Mouse (Mus musculus): Measurements from ENCODE around the gene Fto.

Gene Fto

DNA sequence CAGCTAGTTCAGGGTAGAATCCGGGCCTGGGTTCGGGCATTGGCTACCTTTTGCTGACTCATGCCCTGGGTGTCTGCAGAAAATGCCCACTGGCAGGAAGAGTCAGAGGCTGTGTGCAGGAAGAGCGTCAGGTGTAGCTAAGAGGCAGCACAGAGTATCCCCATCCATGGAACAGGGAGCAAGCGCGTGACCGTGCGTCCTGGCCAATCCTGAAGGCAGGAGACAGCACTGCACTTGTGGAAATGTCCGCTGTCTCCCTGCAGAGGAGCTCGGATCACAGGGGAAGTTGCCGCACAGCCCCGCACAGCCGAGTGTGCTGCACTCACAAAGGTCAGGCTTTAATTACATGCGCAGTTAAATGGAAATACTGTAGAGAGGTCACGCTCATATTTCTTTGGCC is 316.3 kb downstream of the Fto start:
- peak; percentile 26 to 41 for DNase-seq

DNA sequence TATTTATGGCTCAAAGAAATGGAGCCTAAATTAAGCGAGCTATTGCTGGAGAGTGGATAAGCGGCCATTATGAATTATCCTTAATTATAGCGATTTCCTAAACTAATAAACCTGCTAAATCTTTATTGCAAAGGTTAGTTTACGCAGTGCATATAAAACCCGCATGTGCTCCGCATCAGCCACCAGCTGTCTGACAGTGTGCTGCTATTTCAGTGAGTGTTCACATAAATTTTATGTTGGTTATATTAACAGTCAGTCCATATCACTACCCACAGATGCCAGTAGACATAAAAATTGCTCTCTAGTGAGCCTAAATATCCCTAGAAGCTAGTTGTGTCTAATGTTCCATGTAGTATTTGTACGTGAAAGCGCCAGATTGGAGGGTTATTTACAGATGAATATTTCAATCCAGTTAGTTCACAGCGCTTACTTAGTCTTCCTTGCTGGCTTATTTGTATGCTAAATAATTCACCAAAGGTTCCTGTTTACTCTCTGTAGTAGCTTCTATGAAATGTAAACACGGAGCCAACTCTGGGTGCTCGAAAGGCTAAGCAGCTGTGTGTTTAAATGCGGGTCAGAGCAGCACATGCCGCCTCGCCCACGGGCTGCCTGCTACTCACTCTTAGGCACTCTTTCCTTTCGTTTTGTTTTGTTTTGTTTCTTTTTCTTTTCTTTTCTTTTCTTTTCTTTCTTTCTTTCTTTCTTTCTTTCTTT is 317.2 kb downstream of the Fto start:
- no peak for DNase-seq

DNA sequence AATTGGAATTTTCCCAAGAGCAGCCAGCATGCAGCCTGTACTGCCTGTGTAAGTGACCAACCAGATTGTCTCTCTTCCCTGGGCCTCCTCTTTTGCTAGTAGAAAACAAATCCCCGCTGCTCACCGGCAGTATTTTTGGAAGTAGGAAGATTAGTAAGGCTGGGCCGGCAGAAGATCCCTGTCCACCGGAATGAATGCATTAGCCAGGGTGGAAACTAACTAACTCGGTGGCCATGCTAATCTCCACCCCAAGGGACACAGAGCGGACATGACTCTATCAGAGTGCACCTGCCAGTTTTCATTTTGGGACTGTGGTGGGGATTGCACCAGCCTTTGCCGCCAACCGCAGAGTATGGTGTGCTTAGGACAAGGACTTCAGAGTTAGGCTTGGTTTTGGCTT is 319.1 kb downstream of the Fto start:
- no peak for DNase-seq

DNA sequence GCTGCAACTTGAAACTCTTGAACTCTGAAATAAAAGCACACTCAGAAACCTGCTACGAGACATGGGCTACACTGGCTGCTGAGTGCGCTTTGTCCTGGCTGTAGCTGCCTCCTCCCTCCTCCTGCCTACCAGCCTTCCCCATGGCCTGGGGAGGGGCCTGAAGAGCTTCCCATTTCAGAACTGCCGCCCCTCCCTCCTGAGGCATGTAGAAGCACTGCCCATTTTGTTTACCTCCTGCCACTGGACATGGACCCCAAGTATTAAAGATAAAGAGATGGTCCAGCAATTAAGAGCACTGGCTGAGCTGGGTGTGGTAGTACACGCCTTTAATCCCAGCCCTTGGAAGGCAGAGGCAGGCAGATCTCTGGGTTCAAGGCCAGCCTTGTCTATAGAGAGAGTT is 322.1 kb downstream of the Fto start:
- no peak for DNase-seq

DNA sequence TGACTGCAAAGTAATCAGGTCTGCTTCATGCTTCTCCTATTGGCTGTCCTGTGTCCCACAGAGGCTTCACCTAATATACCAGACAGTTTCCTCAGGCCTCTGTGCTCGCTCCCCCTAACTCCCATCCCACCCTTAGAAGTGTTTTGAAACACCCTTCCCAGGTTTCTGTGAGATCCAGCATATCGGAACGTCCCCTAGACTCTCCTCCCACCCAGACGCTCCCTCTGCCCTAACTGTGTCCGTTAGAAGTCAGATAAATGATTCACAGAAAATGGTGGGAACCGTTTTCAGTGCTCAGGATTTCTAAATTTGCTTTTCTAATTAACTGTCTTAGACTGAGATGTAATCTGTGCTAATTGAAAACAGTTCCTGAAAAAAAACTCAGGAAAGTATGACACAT is 323.6 kb downstream of the Fto start:
- DNase-seq: no peak

DNA sequence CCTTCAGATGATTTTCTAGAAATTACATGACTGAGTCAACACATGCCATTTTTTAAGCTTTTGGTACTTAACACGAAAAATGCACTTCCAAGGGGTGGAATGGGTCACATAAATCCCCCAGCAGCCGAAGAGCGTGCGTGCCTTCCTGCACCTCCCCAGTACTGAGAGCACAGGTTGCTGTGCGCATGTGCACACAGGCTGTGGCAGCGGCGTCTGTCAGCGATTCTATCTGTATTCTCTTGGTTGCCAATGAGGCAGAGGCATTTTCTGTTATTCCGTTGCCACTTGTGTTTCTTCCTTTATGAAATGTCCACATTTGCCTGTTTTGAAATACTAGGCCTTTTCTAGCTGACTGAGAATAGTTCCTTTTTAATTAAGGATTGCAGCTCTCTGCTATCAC is 324.4 kb downstream of the Fto start:
- DNase-seq: no peak

DNA sequence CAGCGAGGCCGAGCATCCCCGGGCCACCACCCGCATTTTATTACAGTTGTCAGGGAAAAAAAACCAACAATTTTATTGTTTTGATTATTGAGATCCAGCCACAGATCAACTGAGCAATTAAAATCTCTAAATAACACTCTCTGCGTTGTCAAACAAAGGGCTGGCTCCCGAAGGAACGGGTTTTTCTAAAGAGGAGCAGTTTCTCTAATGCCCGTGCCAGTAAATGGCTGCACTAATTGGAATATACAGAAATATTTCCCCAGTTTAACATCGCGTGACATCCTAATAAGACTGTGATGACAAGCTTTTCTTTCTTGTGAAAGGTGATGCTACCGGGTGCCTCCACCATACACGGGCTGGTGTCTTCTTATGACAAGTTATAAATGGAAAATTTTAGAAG is 324.9 kb downstream of the Fto start:
- no peak for DNase-seq

DNA sequence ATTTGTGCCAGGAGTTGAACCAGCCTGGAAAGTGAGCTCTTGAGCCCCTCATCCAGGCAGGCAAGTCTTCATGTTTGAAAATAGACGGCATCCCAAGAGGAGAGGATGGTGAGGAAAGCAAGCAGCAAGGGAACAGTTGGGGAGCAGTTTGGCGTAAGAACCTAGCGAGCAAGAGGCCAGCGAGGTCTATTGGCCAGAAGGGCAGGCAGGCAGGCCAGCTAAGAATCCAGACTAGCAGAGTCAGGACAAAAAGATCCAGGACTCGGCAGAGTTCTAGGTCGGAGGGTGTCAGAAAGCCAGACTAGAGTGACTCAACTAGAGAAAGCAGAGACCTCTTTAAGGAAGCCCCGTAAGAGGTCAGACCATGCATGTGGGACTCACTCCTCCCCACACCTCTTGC is 327.1 kb downstream of the Fto start:
- DNase-seq: peak in 1 of 2 experiments; percentile 19

DNA sequence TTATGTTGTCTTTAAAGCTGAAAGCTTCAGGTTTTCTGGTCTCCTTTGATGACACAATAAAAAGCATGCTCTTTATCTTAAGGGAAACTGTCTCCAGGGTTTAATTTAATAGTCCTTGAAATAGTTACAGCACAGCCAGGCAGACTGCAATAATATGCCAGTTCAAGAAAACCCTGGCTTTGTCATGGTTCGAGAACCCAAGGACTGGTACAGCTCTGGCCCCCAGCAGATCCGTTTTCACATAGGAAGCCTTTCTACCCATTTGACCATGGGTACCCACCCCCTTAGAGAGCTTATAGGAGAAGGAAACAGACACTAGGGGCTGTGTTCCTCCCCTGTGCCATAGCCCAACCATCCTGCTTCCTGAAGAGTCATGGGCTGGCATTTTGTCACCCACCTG is 332.2 kb downstream of the Fto start:
- no peak for DNase-seq

DNA sequence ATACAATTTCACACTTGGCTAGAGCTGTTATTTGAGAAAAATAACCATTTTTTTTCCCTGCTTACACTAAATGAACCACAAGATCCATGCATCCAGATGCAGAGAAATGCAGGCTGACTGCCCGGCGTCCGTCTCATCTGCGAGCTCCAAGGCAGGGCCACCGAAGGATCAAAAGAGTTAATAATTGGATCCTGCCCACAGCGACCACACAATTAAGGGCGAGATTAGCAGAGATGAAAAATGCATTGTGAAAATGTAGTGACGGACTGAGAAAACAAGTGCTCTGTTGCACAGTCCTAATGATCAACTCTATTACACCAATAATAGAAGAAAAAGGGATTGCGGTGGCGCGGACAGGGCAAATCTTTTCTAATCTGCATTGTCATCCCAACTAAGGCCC is 334.6 kb downstream of the Fto start:
- no peak for DNase-seq

DNA sequence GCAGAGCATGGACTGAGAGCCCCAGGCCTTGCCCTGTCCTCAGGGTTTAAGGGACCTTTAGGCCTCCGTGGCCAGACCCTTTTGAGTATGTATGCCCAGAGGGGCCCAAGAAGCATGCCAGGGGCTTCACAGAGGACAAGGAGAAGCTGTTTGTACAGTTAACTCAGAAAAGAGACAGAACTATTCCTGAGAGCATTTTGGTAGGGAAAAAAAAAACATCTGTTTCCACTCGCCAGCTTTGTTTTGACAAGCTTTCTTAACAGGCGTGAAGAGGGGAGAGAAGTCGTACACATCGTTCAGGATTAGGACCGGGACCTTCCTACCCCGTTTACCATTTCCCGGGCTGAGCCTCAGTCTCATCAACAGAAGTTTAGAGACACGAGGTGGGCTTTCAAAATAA is 335.5 kb downstream of the Fto start:
- no peak for DNase-seq

DNA sequence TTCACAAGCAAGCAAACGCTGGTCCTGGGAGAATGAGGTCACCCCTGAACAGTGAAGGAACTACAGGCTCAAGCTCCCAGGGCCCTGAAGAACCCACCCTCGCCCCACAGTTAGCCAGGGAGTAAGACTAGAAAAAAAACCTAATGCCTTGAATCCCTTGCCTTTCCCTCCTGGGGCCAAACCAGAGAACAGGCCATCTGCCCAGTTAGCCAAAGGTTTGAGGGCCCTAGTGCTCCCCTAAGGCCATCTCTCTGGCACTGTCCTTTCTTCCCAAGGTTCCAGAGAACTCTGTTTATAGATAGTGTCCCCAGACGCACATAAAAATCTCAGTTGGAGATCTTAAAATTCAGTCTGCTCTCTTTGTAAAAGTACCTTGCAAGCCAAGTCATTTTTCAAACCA is 340.2 kb downstream of the Fto start:
- DNase-seq: no peak

DNA sequence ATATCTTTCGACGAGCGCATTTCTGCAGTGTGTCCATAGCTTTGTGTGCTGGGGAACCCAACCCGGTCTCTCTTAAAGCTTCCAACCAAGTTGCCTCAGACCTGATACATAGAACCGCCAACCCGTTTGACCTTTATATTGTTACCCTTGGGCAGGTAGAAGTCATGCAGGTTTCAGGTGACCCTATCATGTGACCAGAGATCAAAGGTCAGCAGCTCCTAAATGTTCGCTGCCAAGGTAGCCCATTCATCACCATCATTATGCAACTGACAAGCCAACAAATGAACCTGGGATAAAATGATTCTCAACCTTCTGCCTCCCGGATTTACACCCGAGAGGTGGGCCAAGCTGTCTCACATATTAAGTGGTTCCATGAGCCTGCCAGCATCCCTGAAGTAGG is 344.1 kb downstream of the Fto start:
- DNase-seq: peak; percentile 24 to 38

DNA sequence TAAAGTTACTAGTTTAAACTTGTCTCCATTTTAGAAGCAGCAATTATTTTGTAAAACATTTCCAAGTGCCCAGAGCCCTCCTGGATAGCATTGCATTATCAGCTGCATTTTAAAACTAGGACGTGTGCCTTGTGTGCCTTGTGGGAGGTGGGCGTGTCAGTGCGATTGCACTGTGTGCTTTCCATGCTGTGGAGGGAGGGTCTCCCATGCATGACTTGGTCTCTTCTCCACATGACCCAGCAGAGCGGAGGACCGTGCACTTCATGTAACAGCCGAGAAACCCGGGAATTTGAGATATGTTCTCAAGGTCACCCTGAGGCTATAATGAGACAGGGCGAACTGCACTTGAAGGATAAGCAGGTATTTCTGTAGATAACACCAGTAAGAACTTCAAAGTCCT is 347.6 kb downstream of the Fto start:
- peak in 1 of 2 experiments; percentile 8 for DNase-seq

DNA sequence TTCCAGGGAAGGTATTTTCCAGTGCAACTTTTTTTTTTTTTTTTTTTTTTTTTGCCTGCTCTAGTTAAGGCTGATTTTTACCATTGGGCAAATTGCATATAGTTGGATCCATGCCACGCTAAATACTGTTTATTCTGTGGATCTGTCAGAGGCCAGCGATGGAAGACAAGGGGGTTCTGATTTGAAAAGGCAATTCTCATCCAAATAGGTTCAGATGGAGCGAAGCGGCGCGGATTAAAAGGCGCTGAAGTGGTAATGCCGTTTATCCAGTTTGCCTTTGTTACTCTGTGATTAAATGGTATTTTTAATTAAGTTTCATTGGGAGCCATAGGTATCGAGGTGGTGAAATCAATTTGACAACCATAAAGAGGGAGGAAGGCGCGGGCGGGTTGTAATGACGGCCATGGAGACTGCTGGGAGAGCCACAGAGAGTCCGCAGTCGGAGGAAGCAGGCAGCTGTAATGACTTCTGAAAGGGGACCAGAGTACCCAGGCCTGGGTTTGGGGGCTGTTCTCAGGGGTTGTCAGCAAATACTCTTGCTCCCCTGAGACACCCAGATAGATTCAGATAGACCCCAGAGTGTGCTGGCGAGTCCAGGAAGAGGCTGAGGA is 356.2 kb downstream of the Fto start:
- no peak for DNase-seq

DNA sequence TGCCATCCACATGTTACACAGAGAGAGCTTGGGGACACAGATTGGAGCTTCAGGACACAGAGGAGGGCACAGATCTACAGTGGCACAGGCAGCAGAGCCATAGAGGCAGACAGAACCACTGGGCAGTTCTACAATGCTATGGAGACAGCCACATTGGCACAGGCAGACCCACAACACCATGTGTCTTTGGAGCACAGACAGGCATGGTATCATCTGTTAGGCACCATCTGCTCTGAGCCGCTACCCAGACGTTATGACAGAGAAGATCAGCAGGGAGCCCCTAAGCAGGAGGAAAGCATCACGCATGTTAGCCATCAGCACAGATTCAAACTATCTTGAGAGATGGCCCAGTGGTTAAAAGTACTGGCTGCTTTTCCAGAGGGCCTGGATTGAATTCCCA is 363.6 kb downstream of the Fto start:
- no peak for DNase-seq

DNA sequence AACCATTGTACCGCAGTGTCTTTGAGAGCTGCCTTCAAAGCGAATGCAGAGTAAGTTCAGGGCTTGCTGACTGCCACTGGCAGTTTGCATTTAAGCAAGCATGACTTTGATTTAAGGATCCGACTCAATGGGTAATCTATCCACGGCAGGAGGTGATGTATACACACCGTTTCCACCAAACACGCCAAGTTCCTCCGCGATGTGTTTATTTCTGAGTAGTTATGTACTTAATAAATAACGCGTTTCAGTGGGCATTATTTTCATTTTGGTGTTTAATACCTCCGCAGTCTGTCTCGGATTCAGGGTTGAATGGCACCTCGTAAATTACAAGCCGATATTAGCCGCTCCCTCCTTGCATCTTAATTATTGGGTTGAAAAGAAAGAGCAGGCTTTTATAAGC is 366.1 kb downstream of the Fto start:
- DNase-seq: no peak

DNA sequence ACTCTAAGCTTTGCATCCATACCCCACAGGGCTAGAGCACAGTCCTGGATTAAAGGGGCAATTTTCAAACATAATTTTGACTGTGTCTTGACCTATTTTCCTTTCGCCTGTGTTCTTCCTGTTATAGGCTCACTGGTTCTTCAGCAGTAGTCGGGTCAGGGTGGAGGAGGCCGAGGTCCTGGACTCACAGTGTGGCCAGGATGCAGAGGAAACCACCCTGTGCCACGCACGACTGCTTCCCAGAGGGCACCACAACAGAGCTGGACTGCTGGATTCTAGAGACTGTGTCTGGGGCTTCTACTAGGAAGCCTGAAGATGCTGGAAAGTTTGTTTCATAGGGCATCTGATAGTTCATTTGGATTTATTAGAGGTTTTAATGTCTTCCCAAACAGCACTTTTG is 366.8 kb downstream of the Fto start:
- DNase-seq: no peak

DNA sequence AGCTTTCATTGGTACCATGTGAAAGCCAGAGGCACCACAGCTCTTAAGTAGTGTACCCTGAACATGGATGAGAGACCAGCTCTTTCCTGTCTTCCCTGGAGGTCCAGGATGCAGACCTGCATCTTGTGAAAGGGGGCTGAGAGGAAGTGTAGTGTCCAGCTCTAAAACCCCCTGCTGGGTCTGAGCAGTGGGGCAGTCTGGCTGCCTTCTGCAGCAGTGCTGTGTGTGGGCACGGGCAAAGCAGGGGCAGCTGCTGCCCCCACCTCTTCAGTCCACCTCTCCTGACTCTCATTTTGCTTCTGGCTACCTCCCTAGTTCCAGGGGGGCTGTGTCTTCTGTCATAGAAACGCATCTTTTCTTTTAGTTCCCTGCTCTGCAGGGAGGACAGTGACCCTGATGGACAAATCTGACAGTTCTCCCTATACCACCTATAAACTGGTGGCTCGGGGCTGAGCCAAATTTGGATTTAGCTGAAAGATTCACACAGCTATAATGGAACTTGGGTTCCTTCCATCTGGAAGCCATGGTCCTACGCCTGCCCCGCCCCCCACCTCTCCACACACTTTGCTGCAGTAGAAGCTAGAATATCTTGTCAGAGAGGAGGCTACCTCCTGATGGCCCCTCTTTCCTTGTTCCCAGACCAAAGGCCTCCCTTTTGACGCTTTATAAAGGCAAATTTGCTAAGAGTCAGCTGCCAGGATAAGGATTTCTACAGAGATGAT is 371.4 kb downstream of the Fto start:
- no peak for DNase-seq

DNA sequence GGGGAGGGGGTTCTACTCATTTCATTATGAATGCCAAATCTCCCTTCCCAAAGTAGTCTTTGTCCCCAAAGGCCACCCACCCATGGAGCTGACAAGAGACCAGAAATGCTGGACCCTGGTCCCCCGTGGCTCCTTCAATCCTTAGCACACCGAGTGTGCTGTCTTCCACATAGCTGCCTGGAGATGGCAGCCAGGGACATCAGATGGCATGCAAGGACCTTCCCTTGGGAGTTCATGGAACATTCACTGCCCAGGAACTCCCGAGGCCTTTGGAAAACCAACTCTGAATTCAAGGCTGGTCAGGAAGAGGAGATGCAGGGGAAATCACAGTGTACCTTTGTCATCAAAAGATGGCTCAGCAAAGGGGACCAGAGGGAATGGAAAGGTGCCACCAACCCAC is 372.1 kb downstream of the Fto start:
- no peak for DNase-seq

DNA sequence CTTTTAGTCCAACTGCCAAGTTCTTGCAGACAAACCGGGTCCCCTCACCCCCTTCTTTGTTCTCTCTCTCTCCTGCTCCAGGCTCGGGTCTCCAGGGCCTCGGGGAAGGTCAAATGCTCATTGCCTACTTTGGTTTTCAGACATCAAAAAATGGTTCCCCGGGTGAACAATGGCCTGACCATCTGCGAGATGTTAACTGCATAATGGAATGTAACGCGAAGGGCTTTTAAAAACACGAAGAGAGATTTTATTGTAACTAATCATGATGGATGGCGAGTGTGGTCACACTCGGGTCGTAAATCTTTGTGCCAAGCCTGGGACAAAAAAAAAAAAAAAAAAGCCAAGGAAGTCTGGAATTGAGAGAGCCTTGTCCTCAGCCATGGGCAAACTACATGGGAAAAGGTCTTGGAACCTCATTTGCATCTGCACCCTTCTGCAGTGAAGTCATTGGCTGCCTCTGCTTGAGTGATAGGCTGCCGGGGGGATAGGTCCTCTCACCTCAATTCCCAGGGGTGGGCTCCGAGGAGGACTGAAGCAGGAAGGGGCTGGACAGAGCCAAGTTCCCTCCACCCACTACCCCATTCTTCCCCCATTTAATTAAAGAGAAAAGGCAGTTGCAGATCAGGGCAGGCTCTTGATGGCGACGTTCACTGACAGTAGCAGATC is 378.9 kb downstream of the Fto start:
- no peak for DNase-seq

DNA sequence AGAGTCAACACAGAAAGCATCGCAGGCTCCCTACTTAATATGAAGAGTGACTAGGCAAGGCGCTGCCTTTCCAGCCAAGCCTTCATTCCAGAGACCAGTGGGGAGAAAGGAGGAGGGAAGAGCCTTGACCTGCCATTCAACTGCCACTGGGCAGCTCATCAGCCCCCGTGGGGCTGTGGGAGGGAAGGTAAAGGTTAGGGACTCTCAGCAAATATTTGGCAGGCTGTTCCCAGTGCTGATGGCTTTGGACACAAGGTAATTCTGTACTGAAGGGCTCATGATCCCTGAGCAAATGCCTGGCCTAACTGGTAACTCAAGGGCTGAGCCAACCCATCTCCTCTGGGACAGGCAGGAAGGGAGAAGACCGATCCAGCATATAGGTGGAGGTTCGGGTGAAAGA is 393.2 kb downstream of the Fto start:
- no peak for DNase-seq

DNA sequence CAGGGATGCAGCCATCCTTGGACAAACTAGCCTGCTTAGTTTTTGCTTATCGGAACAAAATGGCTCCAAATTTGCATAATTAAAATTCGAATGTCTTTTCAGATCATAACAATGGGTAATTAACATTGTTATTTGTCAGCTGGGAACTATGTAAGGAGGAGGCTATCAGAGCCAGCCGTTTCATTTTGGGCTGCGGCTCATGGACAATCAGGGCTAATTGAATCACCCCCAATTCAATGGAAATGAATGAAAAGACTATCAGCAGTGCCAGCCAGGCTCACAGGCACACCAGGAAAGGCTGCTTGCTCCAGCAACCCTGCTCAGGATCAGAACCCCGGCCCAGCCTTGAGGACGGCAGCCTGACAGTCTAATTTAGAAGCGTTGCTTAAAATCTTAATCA is 395.3 kb downstream of the Fto start:
- DNase-seq: no peak

DNA sequence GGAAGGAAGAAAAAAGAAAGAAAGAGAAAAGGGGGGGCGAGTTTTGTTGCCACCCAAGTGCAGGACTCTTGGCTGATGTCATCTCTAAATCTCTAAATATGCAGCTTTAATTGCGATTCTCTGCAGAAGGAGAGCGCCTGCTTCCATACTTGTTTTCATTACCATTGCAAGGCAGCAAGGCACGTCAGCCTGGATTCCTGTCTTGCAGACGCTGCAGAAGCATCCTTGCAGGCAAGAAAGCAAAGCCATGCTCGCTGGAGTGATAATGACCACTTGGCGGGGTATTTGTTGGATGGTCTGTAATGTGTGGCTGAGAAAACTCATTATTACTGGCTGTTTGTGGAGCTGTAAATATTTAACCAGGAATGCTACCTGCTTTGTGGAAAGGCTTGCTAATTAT is 396.4 kb downstream of the Fto start:
- DNase-seq: no peak

Measured in kidney, adult 8-10 months (tissue).